26 mouse cellular contexts compared by ENCODE assay signal in the genomic region with DNA sequence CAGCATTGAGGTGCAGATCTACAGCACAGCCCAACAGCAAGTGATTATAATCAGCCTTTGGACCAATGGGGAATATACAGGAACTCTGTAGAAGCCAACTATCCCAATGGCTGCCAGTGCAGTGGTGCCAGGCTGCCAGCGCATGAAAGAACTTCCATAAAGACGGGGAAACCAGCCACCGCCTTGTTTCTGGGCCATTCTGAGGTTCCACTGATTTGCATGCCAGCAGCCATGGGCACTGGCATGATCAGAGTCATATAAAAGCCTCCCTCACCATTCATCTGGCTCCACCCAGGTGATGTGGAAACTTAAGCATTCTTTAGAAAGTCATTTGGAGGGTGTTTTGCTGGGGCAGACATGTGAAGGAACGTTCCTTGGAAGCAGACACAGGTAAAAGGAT. TPM values are rescaled to one million over a fixed set of nuclear protein-coding genes. Genes with fewer than 3 reads are reported as not detected.
DNase-seq lines count a peak whose midpoint lies in the region; ATAC-seq lines count a peak whose summit lies in the region.
"Had no signal": no experiment of that assay in that cellular context is flagged by ENCODE, and none has a peak within 500 bp of the region (broad histone marks: within the 10 kb centered on the region; RNA-seq: fewer than 3 reads in every experiment).

No protein-coding gene starts in this region.

- peak; percentile 40; the same call in 1 of the 2 replicates for ATAC-seq in neutrophil, adult 5-6 weeks (ENCODE audit: extremely low read depth, insufficient number of reproducible peaks, low FRiP score, poor library complexity, severe bottlenecking)
- ATAC-seq: CD4-positive, CD25-positive, alpha-beta regulatory T cell, adult 4 months; forebrain, embryonic 13.5 days; forebrain, embryonic 16.5 days; hindbrain, postnatal 0 days; inflammation-experienced regulatory T-cells, adult 6 months had no signal

- H3K4me3 ChIP-seq in heart, embryonic 10.5 days, result no peak overlapping the region
- H3K4me3 ChIP-seq: forebrain, embryonic 10.5 days; forebrain, embryonic 13.5 days; gastrocnemius, adult 2 months; heart, embryonic 13.5 days had no signal

- H3K4me1 ChIP-seq in heart, embryonic 10.5 days, result no peaks in the 10 kb centered on the region
- H3K4me1 ChIP-seq: forebrain, embryonic 10.5 days; forebrain, embryonic 13.5 days had no signal

- no peaks in the 10 kb centered on the region for H3K27me3 ChIP-seq in heart, embryonic 10.5 days (ENCODE audit: insufficient read depth, poor library complexity, severe bottlenecking)
- H3K27me3 ChIP-seq: forebrain, embryonic 13.5 days; heart, embryonic 13.5 days had no signal

- H3K36me3 ChIP-seq in heart, embryonic 10.5 days, result no peaks in the 10 kb centered on the region
- H3K36me3 ChIP-seq: forebrain, embryonic 10.5 days; heart, embryonic 13.5 days had no signal

- 82% methylated on average over 4 of the region's 4 CpGs for WGBS in heart, embryonic 10.5 days

- DNase-seq in heart, adult 11 months, result peak; percentile 80
- no peak for DNase-seq in heart, embryonic 10.5 days (ENCODE audit: low spot score)
- peak; percentile 85 for DNase-seq in A20 (ENCODE audit: low read depth, low spot score)
- no peak for DNase-seq in right cerebral cortex, postnatal 14 days
- no peak for DNase-seq in layer of hippocampus, adult 8-10 months (ENCODE audit: low spot score in 2 of 2)
- DNase-seq: adrenal gland, adult 2 months; adrenal gland, postnatal 14 days; cerebellum, adult 11-12 months; cerebellum, adult 8-10 months; cerebellum, postnatal 10 days; cerebellum, postnatal 36 days; embryo, embryonic 11 days; gastrocnemius, adult 2 months; gastrocnemius, postnatal 14 days; heart, adult 18-20 months; heart, postnatal 14 days; heart, postnatal 4 days had no signal

- H3K27ac ChIP-seq in heart, embryonic 10.5 days, result no peak overlapping the region
- H3K27ac ChIP-seq: forebrain, embryonic 10.5 days; forebrain, embryonic 13.5 days; gastrocnemius, adult 2 months; heart, embryonic 13.5 days; hindbrain, embryonic 14.5 days; hindbrain, postnatal 0 days had no signal

- H3K9me3 ChIP-seq in heart, embryonic 10.5 days, result no peaks in the 10 kb centered on the region
- H3K9me3 ChIP-seq: forebrain, embryonic 10.5 days; forebrain, embryonic 13.5 days; heart, embryonic 13.5 days had no signal

RNA-seq across cellular contexts. Expression of gene Pnpla8, which starts 21.2 kb away (rescaled TPM):
- polyA plus RNA-seq in heart, embryonic 10.5 days (2016; fragmentation: Nextera tagmentation; extraction: Ambion mirVana), result 48.8 and 53.7 TPM in 2 replicates
- total RNA-seq in neutrophil, adult 5-6 weeks (2017), result 40.8 and 46.0 TPM in 2 replicates
- total RNA-seq in layer of hippocampus, adult 8-10 months (2022), result 100 to 1,000 TPM; 118 to 127 (median 126) TPM

RNA-seq across cellular contexts. Expression of gene Dnajb9, which starts 32.3 kb away (rescaled TPM):
- polyA plus RNA-seq in heart, embryonic 10.5 days (2016; fragmentation: Nextera tagmentation; extraction: Ambion mirVana), result 23.1 and 23.2 TPM in 2 replicates
- 51.6 and 56.7 TPM in 2 replicates for total RNA-seq in neutrophil, adult 5-6 weeks (2017)
- total RNA-seq in layer of hippocampus, adult 8-10 months (2022), result 10 to 100 TPM; 38.3 to 45.0 (median 38.6) TPM

Comparison
In these comparisons a context has a peak if more than half of its experiments do, and no peak if none do; other contexts are left out.
1. DNase-seq: peak in heart, adult 11 months (single experiment) and A20 (single experiment); none in heart, embryonic 10.5 days (single experiment), right cerebral cortex, postnatal 14 days (single experiment) and layer of hippocampus, adult 8-10 months (0 of 2).